8 mouse cellular contexts compared by ENCODE assay signal in the genomic region with DNA sequence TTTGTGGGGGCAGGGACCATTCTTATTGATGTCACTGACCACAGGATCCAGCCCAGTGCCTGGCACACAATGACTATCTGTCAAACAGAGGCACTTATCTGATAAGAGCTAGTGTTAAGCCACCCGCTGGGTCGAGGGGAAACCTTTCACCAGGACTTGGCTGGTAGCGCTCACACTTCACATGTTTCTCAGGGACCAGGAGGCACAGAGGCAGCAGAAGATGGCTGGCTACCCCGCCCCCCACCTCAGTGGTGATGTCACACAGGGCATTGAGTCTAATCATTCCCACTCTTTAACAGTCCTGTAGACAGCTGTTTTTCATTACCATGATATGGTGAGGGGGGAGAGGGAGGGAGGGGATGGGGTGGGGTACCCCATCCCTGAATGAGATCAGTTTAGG. TPM values are rescaled to one million over a fixed set of nuclear protein-coding genes. Genes with fewer than 3 reads are reported as not detected.
A peak's percentile ranks its signal among the peaks of the same experiment; 100 is the strongest.
DNase-seq lines count a peak whose midpoint lies in the region; ATAC-seq and TF ChIP-seq lines count a peak whose summit lies in the region.

Gene Ppm1a, plus strand, starts transcription at position 370 of the 400 bp plus-strand sequence.

- no peak within 1 kb of the TSS for H3K4me2 ChIP-seq in hindbrain, embryonic 15.5 days
- no peak within 1 kb of the TSS for H3K4me2 ChIP-seq in liver, postnatal 0 days (ENCODE audit: low read depth, low read length)
- H3K4me2 ChIP-seq in stomach, postnatal 0 days (replicated peaks; ENCODE audit: low read depth), result no peak within 1 kb of the TSS

- H3K27me3 ChIP-seq in hindbrain, embryonic 15.5 days, result no peaks in the 10 kb centered on the region
- H3K27me3 ChIP-seq in liver, postnatal 0 days (ENCODE audit: insufficient read depth, low read length), result no peaks in the 10 kb centered on the region
- H3K27me3 ChIP-seq in stomach, postnatal 0 days (ENCODE audit: control insufficient read depth, insufficient read depth, low read length), result no peaks in the 10 kb centered on the region

- H3K4me1 ChIP-seq in hindbrain, embryonic 15.5 days (replicated peaks), result peaks cover 9% of the 10 kb centered on the region
- 0 out of 2 replicates have a peak, but pooled peaks cover 2% of the 10 kb centered on the region for H3K4me1 ChIP-seq in liver, postnatal 0 days (ENCODE audit: insufficient read depth)
- H3K4me1 ChIP-seq in stomach, postnatal 0 days (replicated peaks; ENCODE audit: control insufficient read depth, insufficient read depth), result no peaks in the 10 kb centered on the region

- intact Hi-C loops in gastrocnemius, adult 2 months (cut with DNase I), result no loop called here

- H3K9me3 ChIP-seq in hindbrain, embryonic 15.5 days, result no peaks in the 10 kb centered on the region
- H3K9me3 ChIP-seq in liver, postnatal 0 days (ENCODE audit: low read length), result no peaks in the 10 kb centered on the region
- H3K9me3 ChIP-seq in stomach, postnatal 0 days (ENCODE audit: control insufficient read depth, low read length), result no peaks in the 10 kb centered on the region

- WGBS in hindbrain, embryonic 15.5 days, result 14% methylated on average over 4 of the region's 4 CpGs
- WGBS in liver, postnatal 0 days (ENCODE audit: insufficient replicate concordance), result 45% methylated on average over 4 of the region's 4 CpGs
- WGBS in stomach, postnatal 0 days, result 16% methylated on average over 4 of the region's 4 CpGs

- H3K4me3 ChIP-seq in layer of hippocampus, adult 2 months, result no peak within 1 kb of the TSS
- no peak within 1 kb of the TSS for H3K4me3 ChIP-seq in gastrocnemius, adult 2 months
- no peak within 1 kb of the TSS for H3K4me3 ChIP-seq in hindbrain, embryonic 15.5 days
- H3K4me3 ChIP-seq in liver, postnatal 0 days (ENCODE audit: low read depth, low read length), result no peak within 1 kb of the TSS
- H3K4me3 ChIP-seq in stomach, postnatal 0 days (ENCODE audit: low read depth, low read length), result no peak within 1 kb of the TSS

- TF ChIP-seq CTCF in layer of hippocampus, adult 2 months (conservative IDR thresholded peaks at IDR 0.05), result no peak
- no peak for TF ChIP-seq CTCF in gastrocnemius, adult 2 months (IDR thresholded peaks at IDR 0.05)
- TF ChIP-seq CTCF in liver, postnatal 0 days (IDR thresholded peaks at IDR 0.05; ENCODE audit: low read depth), result no peak
- TF ChIP-seq CTCF in stomach, postnatal 0 days (IDR thresholded peaks at IDR 0.05; ENCODE audit: low read depth), result no peak

- no peaks in the 10 kb centered on the region for H3K36me3 ChIP-seq in hindbrain, embryonic 15.5 days
- no peaks in the 10 kb centered on the region for H3K36me3 ChIP-seq in liver, postnatal 0 days (replicated peaks; ENCODE audit: insufficient read depth, low read length)
- H3K36me3 ChIP-seq in stomach, postnatal 0 days (ENCODE audit: control insufficient read depth, insufficient read depth, low read length), result no peaks in the 10 kb centered on the region

- TF ChIP-seq EP300 in liver, postnatal 0 days (IDR thresholded peaks at IDR 0.05; ENCODE audit: low read depth), result no peak
- TF ChIP-seq EP300 in stomach, postnatal 0 days (optimal IDR thresholded peaks at IDR 0.05), result no peak

- H3K27ac ChIP-seq in layer of hippocampus, adult 2 months, result no peak within 1 kb of the TSS
- H3K27ac ChIP-seq in gastrocnemius, adult 2 months, result no peak within 1 kb of the TSS
- no peak within 1 kb of the TSS for H3K27ac ChIP-seq in hindbrain, embryonic 15.5 days (replicated peaks)
- H3K27ac ChIP-seq in liver, postnatal 0 days (ENCODE audit: low read depth), result no peak within 1 kb of the TSS
- H3K27ac ChIP-seq in stomach, postnatal 0 days (replicated peaks), result no peak within 1 kb of the TSS

- ATAC-seq in hindbrain, embryonic 15.5 days (ENCODE audit: low FRiP score, low read depth), result no peak
- no peak for ATAC-seq in liver, postnatal 0 days
- no peak for ATAC-seq in stomach, postnatal 0 days (ENCODE audit: low FRiP score, low TSS enrichment)

- no peak within 1 kb of the TSS for H3K9ac ChIP-seq in hindbrain, embryonic 15.5 days
- no peak within 1 kb of the TSS for H3K9ac ChIP-seq in liver, postnatal 0 days (replicated peaks)
- no peak within 1 kb of the TSS for H3K9ac ChIP-seq in stomach, postnatal 0 days (ENCODE audit: low read length)

- DNase-seq in layer of hippocampus, adult 2 months (ENCODE audit: low spot score in 2 of 2), result no peak
- DNase-seq in layer of hippocampus, adult 9-11 months, result no peak
- DNase-seq in adrenal gland, postnatal 36 days, result peak in 1 of 2 experiments; percentile 41
- DNase-seq in gastrocnemius, adult 2 months, result no peak
- no peak for DNase-seq in liver, postnatal 0 days
- DNase-seq in stomach, postnatal 0 days (ENCODE audit: low spot score), result no peak
- DNase-seq in urinary bladder, postnatal 36 days (ENCODE audit: low spot score in 2 of 2), result no peak

RNA-seq across cellular contexts. Expression of gene Ppm1a, which starts in this region (rescaled TPM):
- 100 to 1,000 TPM; 244 to 254 TPM for total RNA-seq in layer of hippocampus, adult 2 months (2021)
- total RNA-seq in adrenal gland, postnatal 36 days (2021), result 100 to 1,000 TPM; 276 to 324 TPM
- 100 to 1,000 TPM; 295 to 308 TPM for total RNA-seq in gastrocnemius, adult 2 months (2021)
- 63.0 and 70.9 TPM in 2 replicates for polyA plus RNA-seq in hindbrain, embryonic 15.5 days (2015; fragmentation: Nextera tagmentation; extraction: Ambion mirVana)
- polyA plus RNA-seq in liver, postnatal 0 days (2015; fragmentation: Nextera tagmentation; extraction: Ambion mirVana), result 36.1 and 42.8 TPM in 2 replicates
- 51.2 and 55.0 TPM in 2 replicates for polyA plus RNA-seq in stomach, postnatal 0 days (2015; fragmentation: Nextera tagmentation; extraction: Ambion mirVana)
